Mouse (Mus musculus): ENCODE results near the gene Lama2. TPM values are rescaled to one million over a fixed set of nuclear protein-coding genes. Genes with fewer than 3 reads are reported as not detected.
"Not testable (repeated sequence)": the region's sequence is repeated elsewhere in the genome, so short reads cannot be mapped to it uniquely, and the experiment has no call there.

Gene Lama2
- total RNA-seq, 2 experiments from 2014 or later = 9.6 to 12.1 TPM

GRCm38 (mm10) chr10:26949667-26950066 lies 669.9 kb downstream of the Lama2 start:
- no peak for DNase-seq (ENCODE audit: extremely low spot score in 1 of 2, low spot score in 1 of 2)

- no peak for DNase-seq (ENCODE audit: extremely low spot score in 1 of 2, low spot score in 1 of 2)
These were observed 671.2 kb downstream of the Lama2 start for GRCm38 (mm10) chr10:26948331-26948730.

- no peak for DNase-seq (ENCODE audit: extremely low spot score in 1 of 2, low spot score in 1 of 2)
These were observed 680.0 kb downstream of the Lama2 start for GRCm38 (mm10) chr10:26939549-26939948.

- not testable (repeated sequence) for DNase-seq (ENCODE audit: extremely low spot score in 1 of 2, low spot score in 1 of 2)
These were observed 681.1 kb downstream of the Lama2 start for GRCm38 (mm10) chr10:26938464-26938863.

GRCm38 (mm10) chr10:26936056-26936455 lies 683.5 kb downstream of the Lama2 start:
- not testable (repeated sequence) for DNase-seq (ENCODE audit: extremely low spot score in 1 of 2, low spot score in 1 of 2)
